Mouse (Mus musculus) G1E-ER4 (cell line): ENCODE measurements around the gene Nacc2. TPM values are rescaled to one million over a fixed set of nuclear protein-coding genes. Genes with fewer than 3 reads are reported as not detected.

ENCODE experiments used
- GATA1 ChIP-seq: IDR thresholded peaks from one replicate; pipeline ENCODE4 v1.8.0; 2012; ENCODE audit warnings: low read length, inconsistent platforms
- polyA plus RNA-seq: library from polyadenylated mRNA; stranded (reverse); fragments of >175 nt; gene quantifications from 2 replicates; pipeline ENCODE4 v1.2.3, GENCODE M21; 2012

The Nacc2 gene
- polyA plus RNA-seq, 1 experiment = 13.9 TPM

- no peak for TF ChIP-seq GATA1
These were observed 67.8 kb downstream of the Nacc2 start for GRCm38 (mm10) chr2:26055046-26055746.

DNA sequence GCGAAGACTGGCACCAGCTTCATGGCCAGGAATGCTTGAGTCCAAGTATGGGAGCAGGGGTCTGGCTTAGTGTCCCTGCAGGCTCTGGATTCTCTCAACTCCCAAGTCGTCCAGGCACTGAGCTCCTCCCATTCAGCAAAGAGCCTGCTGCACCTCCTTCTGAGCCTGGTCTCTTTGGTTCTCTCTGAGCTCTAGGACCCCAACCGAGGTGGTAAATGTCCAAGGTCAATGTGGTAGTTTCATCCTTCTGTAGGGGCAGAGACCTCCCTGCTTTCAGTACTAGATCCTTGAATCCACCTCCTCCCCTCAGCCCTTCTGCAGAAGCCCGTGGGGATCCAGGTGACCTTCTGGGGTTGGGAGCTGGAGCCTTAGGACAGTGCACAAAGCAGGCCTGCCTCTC lies 70.2 kb downstream of the Nacc2 start:
- TF ChIP-seq GATA1 = no peak

DNA sequence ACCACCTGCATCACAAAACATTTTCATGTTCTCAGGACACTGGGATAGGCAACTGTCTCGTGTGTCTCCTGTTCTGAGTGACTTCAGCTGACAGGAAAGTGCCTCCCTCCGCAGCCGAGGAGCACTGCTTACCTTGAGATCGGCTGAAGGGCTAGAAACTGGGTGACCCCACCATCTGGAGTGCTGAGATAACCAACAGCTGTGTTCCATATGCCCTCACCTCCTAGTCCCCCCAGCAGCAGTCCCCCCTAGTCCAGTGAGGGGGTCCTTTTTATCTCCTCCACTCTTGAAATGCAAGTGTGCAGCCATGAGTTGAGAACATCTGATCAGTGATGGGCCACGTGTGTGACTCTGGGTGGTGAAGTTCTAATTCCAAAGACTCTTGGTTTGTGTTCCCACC lies 74.2 kb downstream of the Nacc2 start:
- no peak for TF ChIP-seq GATA1

DNA sequence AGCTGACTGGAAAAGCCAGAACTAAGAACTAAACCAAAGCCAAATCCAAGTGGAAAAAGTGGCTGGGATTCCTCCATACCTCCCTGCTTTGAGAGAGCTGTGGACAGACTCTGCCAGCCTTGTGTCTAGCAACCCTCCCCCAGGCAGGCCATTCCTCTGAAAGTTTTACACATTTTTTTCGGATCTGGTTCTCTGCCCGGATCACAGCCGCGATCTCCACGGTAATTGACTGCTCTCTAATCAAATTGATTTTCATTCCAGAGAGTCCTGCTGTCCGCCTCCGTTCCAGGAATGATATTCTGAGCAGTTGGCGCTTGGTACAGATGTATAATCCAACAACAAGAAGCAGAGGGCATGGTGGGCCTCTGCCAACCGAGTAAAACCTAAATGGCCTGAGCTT lies 78.8 kb downstream of the Nacc2 start:
- TF ChIP-seq GATA1 = no peak

DNA sequence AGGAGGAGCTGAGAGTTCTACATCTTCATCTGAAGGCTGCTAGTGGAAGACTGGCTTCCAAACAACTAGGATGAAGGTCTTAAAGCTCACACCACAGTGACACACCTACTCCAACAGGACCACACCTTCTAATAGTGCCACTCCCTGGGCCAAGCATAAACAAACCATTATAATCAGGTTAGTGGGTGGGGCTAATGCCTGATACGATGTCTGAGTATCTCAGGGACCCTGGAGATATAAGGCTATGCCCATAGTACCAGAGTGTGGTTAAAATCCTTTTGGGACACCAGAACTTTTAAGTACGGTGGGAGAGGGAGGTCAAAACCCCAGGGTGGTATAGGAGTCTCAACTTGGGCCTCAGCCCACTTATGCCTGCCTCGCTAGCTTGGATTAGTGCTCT lies 80.4 kb downstream of the Nacc2 start:
- no peak for TF ChIP-seq GATA1

DNA sequence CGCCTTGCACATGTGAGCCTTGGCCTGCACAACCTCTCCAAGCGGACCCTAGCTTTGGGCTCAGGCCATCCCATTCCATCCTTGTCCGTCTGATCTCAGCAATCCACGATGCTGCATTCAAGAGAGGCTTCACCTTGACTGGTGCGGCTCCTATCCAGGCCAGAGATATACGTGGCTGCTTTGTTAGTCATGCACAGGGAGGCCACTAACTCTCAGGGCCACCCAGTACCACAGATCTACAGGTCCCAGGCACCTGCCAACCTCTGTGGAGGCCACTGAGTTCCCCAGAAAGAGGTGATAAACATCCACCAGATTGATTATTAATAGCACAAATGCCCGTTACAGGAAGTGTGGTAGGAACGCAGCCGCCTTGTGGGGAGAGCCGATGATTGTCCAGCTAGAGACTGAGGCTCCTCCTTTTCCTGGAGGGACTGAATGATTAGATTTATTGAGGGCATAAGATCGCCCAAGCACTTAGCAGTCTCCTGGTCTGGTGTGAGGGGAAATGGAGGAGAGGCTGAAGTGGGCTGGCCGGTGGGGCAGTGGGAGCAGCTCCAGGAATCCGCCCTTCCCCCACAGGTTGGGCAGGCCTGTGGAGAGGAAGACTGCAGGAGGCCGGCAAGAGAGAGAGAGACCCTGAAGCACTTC lies 81.7 kb downstream of the Nacc2 start:
- TF ChIP-seq GATA1 = no peak

GRCm38 (mm10) chr2:26039951-26040350 lies 83.1 kb downstream of the Nacc2 start:
- no peak for TF ChIP-seq GATA1

GRCm38 (mm10) chr2:26037386-26037785 lies 85.6 kb downstream of the Nacc2 start:
- no peak for TF ChIP-seq GATA1

DNA sequence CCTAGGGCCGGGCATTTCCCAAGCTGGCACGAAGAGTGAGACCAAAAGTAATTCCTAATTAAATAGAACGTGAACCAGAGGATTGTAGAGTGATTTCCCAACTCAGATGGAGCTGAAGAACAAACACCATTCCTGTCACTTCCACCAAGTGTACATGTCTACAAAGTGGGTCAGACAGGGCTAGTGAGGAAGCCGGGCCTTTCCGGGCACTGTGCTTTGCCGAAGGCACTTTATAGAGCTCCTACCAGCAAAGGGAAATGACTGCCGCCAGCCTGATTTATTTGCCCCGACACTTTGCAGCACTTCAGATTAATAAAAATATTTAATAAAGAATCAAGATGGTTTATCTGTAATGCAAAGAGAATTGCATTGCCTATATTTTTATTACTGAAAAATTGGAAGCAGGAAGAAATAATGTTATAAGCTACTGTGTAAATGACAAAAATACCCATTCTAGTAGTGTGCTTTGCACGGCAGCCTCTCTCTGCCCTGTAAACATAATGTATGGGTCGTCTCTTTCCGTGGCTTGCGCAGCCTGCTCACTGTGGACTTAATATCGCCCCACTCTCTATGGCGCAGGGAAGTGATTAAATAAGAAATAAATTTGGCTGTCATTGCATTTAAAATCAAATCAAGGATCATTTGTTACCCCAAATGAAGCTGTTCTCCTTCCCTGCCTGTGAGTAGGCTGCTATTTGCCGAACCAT lies 88.5 kb downstream of the Nacc2 start:
- TF ChIP-seq GATA1 = no peak

- TF ChIP-seq GATA1 = no peak
These were observed 92.7 kb downstream of the Nacc2 start for GRCm38 (mm10) chr2:26030288-26030687.

- TF ChIP-seq GATA1 = no peak
These were observed 98.6 kb downstream of the Nacc2 start for GRCm38 (mm10) chr2:26024138-26025075.

DNA sequence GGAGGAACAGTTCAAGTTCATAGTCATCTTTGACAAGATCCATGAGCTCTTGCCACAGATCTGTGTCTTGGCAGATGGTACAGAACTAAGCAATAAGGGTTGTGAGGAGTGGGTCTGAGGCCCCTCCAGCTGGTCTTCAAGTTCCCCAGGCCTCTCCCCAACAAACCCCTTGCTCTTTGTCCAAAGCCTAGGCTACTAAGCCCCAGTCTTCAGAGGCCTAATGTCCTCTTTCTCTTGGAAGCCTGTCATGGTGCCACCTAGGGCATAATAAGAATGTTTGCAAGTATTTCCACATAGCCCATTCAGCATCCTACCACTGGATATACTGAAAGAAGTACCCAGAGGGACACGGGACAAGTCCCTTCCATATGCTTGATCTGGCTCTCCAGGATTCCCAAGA lies 100.4 kb downstream of the Nacc2 start:
- TF ChIP-seq GATA1 = no peak

GRCm38 (mm10) chr2:26022258-26022565 lies 100.8 kb downstream of the Nacc2 start:
- TF ChIP-seq GATA1 = no peak

GRCm38 (mm10) chr2:26021561-26022257 lies 101.3 kb downstream of the Nacc2 start, which contains the start of gene Ubac1:
Gene Ubac1, minus strand, starts transcription at chr2:26021747.
- TF ChIP-seq GATA1 = no peak
